Mouse (Mus musculus) heart, embryonic 14.5 days (tissue): ENCODE data around the gene Stard10. TPM values are rescaled to one million over a fixed set of nuclear protein-coding genes. Genes with fewer than 3 reads are reported as not detected.

ENCODE experiments used
- ATAC-seq: fragments of 200-750 bp; cut with Nextera tagmentation; 2 replicates; pipeline ENCODE4 v1.8.0; 2017; ENCODE audit warnings: low read depth, moderate TSS enrichment; ENCODE audit not compliant: insufficient number of reproducible peaks, insufficient read depth, low FRiP score
- H3K27ac ChIP-seq, 2 experiments: fragments of 200-500 bp in 1 of 2; fragments of 300-500 bp in 1 of 2; sonication (generic) in 1 of 2; replicated peaks in 1 of 2; 2 replicates each; pipeline ENCODE4 v1.5.1; 2012 to 2014; ENCODE audit warnings: low read depth in 2 of 2, low read length in 2 of 2, control low read depth in 1 of 2, mild to moderate bottlenecking in 1 of 2, mixed read lengths in 1 of 2; ENCODE audit not compliant: control insufficient read depth in 1 of 2, insufficient read depth in 1 of 2
- H3K27me3 ChIP-seq: fragments of 300-500 bp; sonication (generic); 2 replicates; pipeline ENCODE4 v1.6.1; 2014; ENCODE audit warnings: mild to moderate bottlenecking, low read length, control low read depth; ENCODE audit not compliant: control insufficient read depth, insufficient read depth
- H3K36me3 ChIP-seq: fragments of 300-500 bp; sonication (generic); 2 replicates; pipeline ENCODE4 v1.6.1; 2014; ENCODE audit warnings: mild to moderate bottlenecking, control low read depth, low read length, mixed read lengths; ENCODE audit not compliant: control insufficient read depth, insufficient read depth
- H3K4me1 ChIP-seq, 2 experiments: fragments of 200-500 bp in 1 of 2; fragments of 300-500 bp in 1 of 2; sonication (generic) in 1 of 2; 2 replicates each; pipeline ENCODE4 v1.6.1; 2012 to 2014; ENCODE audit warnings: low read length in 2 of 2, control low read depth in 1 of 2, mixed read lengths in 1 of 2; ENCODE audit not compliant: control insufficient read depth in 2 of 2, insufficient read depth in 2 of 2
- H3K4me2 ChIP-seq: fragments of 300-500 bp; sonication (generic); 2 replicates; pipeline ENCODE4 v1.6.1; 2014; ENCODE audit warnings: mild to moderate bottlenecking, low read length
- H3K4me3 ChIP-seq, 2 experiments: fragments of 200-500 bp in 1 of 2; fragments of 300-500 bp in 1 of 2; sonication (generic) in 1 of 2; 2 replicates each; pipeline ENCODE4 v1.5.1; 2012 to 2014; ENCODE audit warnings: low read length in 2 of 2, mild to moderate bottlenecking in 2 of 2, control low read depth in 1 of 2, low read depth in 1 of 2, moderate library complexity in 1 of 2; ENCODE audit not compliant: control insufficient read depth in 1 of 2, insufficient read depth in 1 of 2
- H3K9ac ChIP-seq: fragments of 300-500 bp; sonication (generic); 2 replicates; pipeline ENCODE4 v1.6.1; 2014; ENCODE audit warnings: mild to moderate bottlenecking, low read length
- H3K9me3 ChIP-seq: fragments of 300-500 bp; sonication (generic); 2 replicates; pipeline ENCODE4 v1.6.1; 2016; ENCODE audit warnings: low read length, control low read depth; ENCODE audit not compliant: control insufficient read depth
- WGBS: fragments of 180-500 bp; shearing (Covaris S2); extraction: QIAGEN DNeasy Blood & Tissue Kit; methylation state at CpG from one replicate; pipeline ENCODE4 v1.1.7; 2014; 5-methylcytosine and 5-hydroxymethylcytosine counted together
- polyA plus RNA-seq: library from polyadenylated mRNA; unstranded; fragments of >200 nt; fragmentation: Nextera tagmentation; extraction: Ambion mirVana; gene quantifications from 2 replicates; pipeline ENCODE4 v1.2.1, GENCODE M21; 2014

Stard10 gene
- polyA plus RNA-seq, 1 experiment from 2014 or later = 61.7 TPM

- H3K9me3 ChIP-seq = no peaks in the 10 kb centered on the region
- H3K27ac ChIP-seq = no peak overlapping the region
- H3K4me1 ChIP-seq = peaks cover 2 to 6% of the 10 kb centered on the region in 2 experiments; a peak in 1 of 4 replicates
- ATAC-seq = no peak
- H3K4me3 ChIP-seq = no peak overlapping the region
- peaks cover 8% of the 10 kb centered on the region for H3K27me3 ChIP-seq
- H3K4me2 ChIP-seq = no peak overlapping the region
- H3K9ac ChIP-seq = no peak overlapping the region
- 88% methylated on average over 6 of the region's 6 CpGs for WGBS
- no peaks in the 10 kb centered on the region for H3K36me3 ChIP-seq
Observed at GRCm38 (mm10) chr7:101355551-101356100, 38.7 kb downstream of the Stard10 start.

DNA sequence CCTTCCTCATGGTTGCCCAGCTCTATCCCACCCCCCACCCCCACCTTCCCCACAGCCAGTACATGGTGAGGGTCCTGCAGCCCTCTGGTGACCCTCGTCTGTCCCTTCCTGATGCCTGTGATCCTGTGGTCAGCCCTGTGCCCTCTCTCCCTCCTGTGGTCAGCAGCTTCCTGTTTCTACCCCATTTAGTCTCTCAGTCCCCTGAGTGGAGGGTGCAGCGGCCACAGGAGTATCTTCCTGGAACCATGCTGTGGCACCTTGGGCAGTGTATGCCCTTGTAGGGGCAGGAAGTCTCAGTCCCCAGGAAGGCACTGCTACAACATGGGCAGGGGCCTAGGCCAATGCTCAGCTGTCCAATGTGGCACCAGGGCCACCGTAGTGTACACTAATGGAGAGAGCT, 40.0 kb downstream of the Stard10 start:
- peak; percentile 20; the same call in 1 of the 2 replicates for ATAC-seq
- no peak overlapping the region; the same call in 1 of the 2 replicates for H3K9ac ChIP-seq
- 54% methylated on average over 3 of the region's 3 CpGs for WGBS
- H3K4me2 ChIP-seq = no peak overlapping the region
- H3K4me3 ChIP-seq = no peak overlapping the region
- H3K27me3 ChIP-seq = no peaks in the 10 kb centered on the region
- H3K27ac ChIP-seq = no peak overlapping the region
- H3K4me1 ChIP-seq = peaks cover 2 to 6% of the 10 kb centered on the region in 2 experiments; a peak in 1 of 4 replicates
- H3K9me3 ChIP-seq = no peaks in the 10 kb centered on the region
- no peaks in the 10 kb centered on the region for H3K36me3 ChIP-seq

GRCm38 (mm10) chr7:101360406-101360805, 43.5 kb downstream of the Stard10 start:
- H3K27ac ChIP-seq = no peak overlapping the region
- H3K9ac ChIP-seq = no peak overlapping the region
- no peak overlapping the region for H3K4me3 ChIP-seq
- 55% methylated on average over 3 of the region's 3 CpGs for WGBS
- no peak overlapping the region for H3K4me2 ChIP-seq
- H3K9me3 ChIP-seq = no peaks in the 10 kb centered on the region
- H3K36me3 ChIP-seq = no peaks in the 10 kb centered on the region
- no peak for ATAC-seq
- no peaks in the 10 kb centered on the region for H3K27me3 ChIP-seq
- peaks cover 0 to 10% of the 10 kb centered on the region in 2 experiments; a peak in 2 of 4 replicates for H3K4me1 ChIP-seq

DNA sequence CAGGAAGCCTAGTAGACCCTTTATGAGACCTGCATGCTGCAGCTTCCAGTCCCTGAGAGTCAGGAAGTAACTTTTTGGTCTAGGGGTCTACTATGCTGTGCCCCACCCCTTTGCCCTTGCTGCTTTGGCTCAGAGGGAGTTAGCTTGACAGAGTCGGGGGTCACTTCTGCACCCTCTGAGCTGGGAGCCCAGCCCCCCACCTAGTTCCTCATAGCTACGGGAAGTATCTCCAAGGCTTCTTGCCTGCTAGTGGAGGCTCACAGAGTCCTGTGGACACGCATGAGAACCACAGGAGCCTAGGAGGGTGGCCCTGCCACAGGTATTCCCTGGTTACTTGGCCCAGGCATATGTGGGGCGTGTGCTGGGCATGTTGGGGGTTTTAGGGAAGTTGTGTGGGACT, 44.1 kb downstream of the Stard10 start:
- H3K9ac ChIP-seq = no peak overlapping the region
- no peaks in the 10 kb centered on the region for H3K9me3 ChIP-seq
- no peaks in the 10 kb centered on the region for H3K27me3 ChIP-seq
- no peaks in the 10 kb centered on the region for H3K36me3 ChIP-seq
- H3K4me3 ChIP-seq = no peak overlapping the region
- no peak overlapping the region for H3K4me2 ChIP-seq
- whole genome bisulfite sequencing = 87% methylated on average over 4 of the region's 4 CpGs
- no peak overlapping the region for H3K27ac ChIP-seq
- no peak for ATAC-seq
- H3K4me1 ChIP-seq = peaks cover 0 to 10% of the 10 kb centered on the region in 2 experiments; a peak in 2 of 4 replicates

DNA sequence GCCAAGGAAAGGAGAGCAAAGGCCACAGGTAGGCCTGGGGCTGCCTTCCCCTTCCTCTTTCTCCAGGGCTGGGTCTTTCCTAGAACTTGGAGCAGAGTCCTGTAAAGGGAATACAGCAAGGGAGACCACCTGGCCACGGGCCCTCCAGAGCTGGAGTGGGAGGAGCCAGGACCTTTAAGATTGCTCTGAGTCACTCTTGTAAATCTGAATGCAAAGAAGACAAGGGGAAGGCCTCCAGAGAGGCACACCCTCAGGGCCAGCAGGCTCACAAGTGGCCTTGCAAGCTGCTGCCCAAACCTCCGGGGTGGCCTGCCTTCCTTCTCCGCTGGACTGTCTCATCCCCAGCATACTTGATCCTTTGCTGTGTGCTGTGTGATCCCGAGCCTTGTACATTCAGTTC, 44.9 kb downstream of the Stard10 start:
- H3K9me3 ChIP-seq = no peaks in the 10 kb centered on the region
- H3K27me3 ChIP-seq = no peaks in the 10 kb centered on the region
- ATAC-seq = no peak
- WGBS = 63% methylated on average over 4 of the region's 4 CpGs
- no peaks in the 10 kb centered on the region for H3K36me3 ChIP-seq
- H3K4me2 ChIP-seq = no peak overlapping the region
- no peak overlapping the region for H3K27ac ChIP-seq
- no peak overlapping the region for H3K4me3 ChIP-seq
- H3K4me1 ChIP-seq = peaks cover 0 to 8% of the 10 kb centered on the region in 2 experiments; a peak in 2 of 4 replicates
- no peak overlapping the region for H3K9ac ChIP-seq

DNA sequence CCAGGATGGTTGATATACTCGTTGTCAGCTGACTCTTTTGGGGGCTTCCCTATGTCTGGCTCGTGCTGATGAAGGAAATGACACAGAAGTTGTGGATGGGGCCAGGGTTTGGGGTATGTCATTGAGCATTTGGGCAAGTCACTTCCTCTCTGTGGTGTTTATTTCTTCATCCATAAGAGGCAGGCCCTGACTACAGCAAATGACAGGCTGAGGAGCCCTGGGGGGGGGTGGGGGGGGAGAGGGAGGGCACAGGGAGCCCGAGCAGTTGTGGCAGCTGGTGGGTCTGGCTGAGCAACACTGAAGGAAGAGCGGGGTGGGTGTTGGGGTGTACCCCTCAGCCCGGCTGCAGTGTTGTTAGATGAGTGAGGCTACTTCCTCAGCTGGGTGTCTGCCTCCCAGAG, 45.9 kb downstream of the Stard10 start:
- Histone ChIP-seq H3K9me3 (no peaks in the 10 kb centered on the region), H3K27me3 (no peaks in the 10 kb centered on the region), H3K27ac (no peak overlapping the region), H3K4me3 (no peak overlapping the region), H3K9ac (no peak overlapping the region), H3K4me2 (no peak overlapping the region), H3K36me3 (no peaks in the 10 kb centered on the region), H3K4me1 (peaks cover 0 to 5% of the 10 kb centered on the region in 2 experiments; a peak in 2 of 4 replicates)
- 76% methylated on average over 5 of the region's 5 CpGs for WGBS
- no peak for ATAC-seq

DNA sequence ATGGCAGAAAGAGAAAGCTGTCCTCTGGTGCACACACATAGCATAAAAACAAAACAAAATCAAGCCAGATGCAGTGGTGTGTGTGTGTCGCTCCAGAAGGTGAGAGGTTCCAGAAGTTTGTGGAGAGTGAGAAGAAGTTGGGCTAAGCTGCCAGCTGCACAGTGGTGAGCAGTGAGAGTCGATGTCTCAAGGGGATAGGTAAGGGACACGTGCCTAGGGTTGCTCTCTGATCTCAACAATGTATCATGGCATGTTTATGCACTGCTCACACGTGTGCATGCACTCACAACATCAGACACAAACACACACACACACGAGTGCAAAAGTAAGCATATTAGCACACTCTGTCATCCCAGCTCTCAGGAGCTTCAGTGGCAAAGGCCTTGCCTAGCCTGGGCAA, 47.0 kb downstream of the Stard10 start:
- 80% methylated on average over 5 of the region's 5 CpGs for WGBS
- Histone ChIP-seq H3K27me3 (no peaks in the 10 kb centered on the region), H3K4me2 (no peak overlapping the region), H3K27ac (no peak overlapping the region), H3K4me3 (no peak overlapping the region), H3K4me1 (peaks cover 0 to 5% of the 10 kb centered on the region in 2 experiments; a peak in 2 of 4 replicates), H3K36me3 (no peaks in the 10 kb centered on the region), H3K9ac (no peak overlapping the region), H3K9me3 (no peaks in the 10 kb centered on the region)
- ATAC-seq = no peak
